Mouse (Mus musculus) embryonic facial prominence, embryonic 14.5 days (tissue): Measurements from ENCODE around the gene Ndst2. TPM values are rescaled to one million over a fixed set of nuclear protein-coding genes. Genes with fewer than 3 reads are reported as not detected.

Experiments used
- ATAC-seq: fragments of 200-750 bp; cut with Nextera tagmentation; 2 replicates; pipeline ENCODE4 v1.8.0; 2017; ENCODE audit warnings: low read depth, moderate number of reproducible peaks, moderate TSS enrichment
- DNase-seq: peaks from one replicate; pipeline ENCODE4 v3.0.0-alpha.2; 2015; ENCODE audit warnings: low spot score
- H3K27ac ChIP-seq: fragments of 300-500 bp; sonication (generic); replicated peaks from 2 replicates; pipeline ENCODE4 v1.5.1; 2014; ENCODE audit warnings: low read depth, mild to moderate bottlenecking, low read length, moderate library complexity
- H3K27me3 ChIP-seq: fragments of 300-500 bp; sonication (generic); replicated peaks from 2 replicates; pipeline ENCODE4 v1.6.1; 2014; ENCODE audit warnings: low read length; ENCODE audit not compliant: control insufficient read depth, insufficient read depth
- H3K36me3 ChIP-seq: fragments of 300-500 bp; sonication (generic); 2 replicates; pipeline ENCODE4 v1.6.1; 2014; ENCODE audit warnings: low read length, mixed read lengths; ENCODE audit not compliant: control insufficient read depth, insufficient read depth
- H3K4me1 ChIP-seq: fragments of 300-500 bp; sonication (generic); 2 replicates; pipeline ENCODE4 v1.6.1; 2014; ENCODE audit warnings: antibody characterized with exemption, low read length; ENCODE audit not compliant: control insufficient read depth, insufficient read depth
- H3K4me2 ChIP-seq: fragments of 300-500 bp; sonication (generic); 2 replicates; pipeline ENCODE4 v1.6.1; 2014; ENCODE audit warnings: low read depth, mild to moderate bottlenecking, low read length, moderate library complexity, mixed read lengths
- H3K4me3 ChIP-seq: fragments of 300-500 bp; sonication (generic); 2 replicates; pipeline ENCODE4 v1.5.1; 2014; ENCODE audit warnings: low read depth, mild to moderate bottlenecking, low read length
- H3K9ac ChIP-seq: fragments of 300-500 bp; sonication (generic); 2 replicates; pipeline ENCODE4 v1.6.1; 2014; ENCODE audit warnings: low read depth, mild to moderate bottlenecking, low read length, moderate library complexity, mixed read lengths
- H3K9me3 ChIP-seq: fragments of 300-500 bp; sonication (generic); 2 replicates; pipeline ENCODE4 v1.6.1; 2016; ENCODE audit warnings: low read length; ENCODE audit not compliant: control insufficient read depth
- WGBS: fragments of 180-500 bp; shearing (Covaris S2); extraction: QIAGEN DNeasy Blood & Tissue Kit; methylation state at CpG from one replicate; pipeline ENCODE4 v1.1.7; 2014; 5-methylcytosine and 5-hydroxymethylcytosine counted together
- polyA plus RNA-seq: library from polyadenylated mRNA; unstranded; fragments of >200 nt; fragmentation: Nextera tagmentation; extraction: Ambion mirVana; gene quantifications from 2 replicates; pipeline ENCODE4 v1.2.1, GENCODE M21; 2014

Ndst2 gene
- polyA plus RNA-seq, 1 experiment from 2014 or later, result 33.7 TPM

- Histone ChIP-seq H3K36me3 (peaks cover 100% of the 10 kb centered on the region), H3K9ac (no peak overlapping the region), H3K9me3 (no peaks in the 10 kb centered on the region), H3K27ac (no peak overlapping the region), H3K4me1 (no peaks in the 10 kb centered on the region), H3K4me3 (no peak overlapping the region), H3K4me2 (no peak overlapping the region), H3K27me3 (no peaks in the 10 kb centered on the region)
- DNase-seq, result no peak
- ATAC-seq, result no peak
- WGBS, result 95% methylated on average over 2 of the region's 2 CpGs
These were observed 45.4 kb downstream of the Ndst2 start for GRCm38 (mm10) chr14:20689009-20689408.

GRCm38 (mm10) chr14:20686576-20686975, 47.8 kb downstream of the Ndst2 start:
- Histone ChIP-seq H3K9ac (no peak overlapping the region), H3K27me3 (no peaks in the 10 kb centered on the region), H3K4me3 (no peak overlapping the region), H3K36me3 (peaks cover 100% of the 10 kb centered on the region), H3K27ac (no peak overlapping the region), H3K4me2 (no peak overlapping the region), H3K4me1 (no peaks in the 10 kb centered on the region), H3K9me3 (no peaks in the 10 kb centered on the region)
- ATAC-seq (no peak), DNase-seq (no peak)
- WGBS, result 92% methylated on average over 3 of the region's 3 CpGs

GRCm38 (mm10) chr14:20682498-20682897, 51.9 kb downstream of the Ndst2 start:
- no peaks in the 10 kb centered on the region for H3K9me3 ChIP-seq
- H3K36me3 ChIP-seq, result peaks cover 100% of the 10 kb centered on the region
- no peak for DNase-seq
- no peaks in the 10 kb centered on the region for H3K4me1 ChIP-seq
- no peak overlapping the region for H3K4me2 ChIP-seq
- H3K27ac ChIP-seq, result no peak overlapping the region
- no peak overlapping the region for H3K4me3 ChIP-seq
- no peaks in the 10 kb centered on the region for H3K27me3 ChIP-seq
- ATAC-seq, result no peak
- whole genome bisulfite sequencing, result 58% methylated on average over 3 of the region's 3 CpGs
- H3K9ac ChIP-seq, result no peak overlapping the region

GRCm38 (mm10) chr14:20681742-20682141, 52.6 kb downstream of the Ndst2 start:
- Histone ChIP-seq H3K4me3 (no peak overlapping the region), H3K36me3 (peaks cover 99% of the 10 kb centered on the region), H3K9ac (no peak overlapping the region), H3K4me2 (no peak overlapping the region), H3K9me3 (no peaks in the 10 kb centered on the region), H3K4me1 (no peaks in the 10 kb centered on the region), H3K27ac (no peak overlapping the region), H3K27me3 (no peaks in the 10 kb centered on the region)
- DNase-seq, result no peak
- ATAC-seq, result no peak
- WGBS, result 87% methylated on average over 2 of the region's 2 CpGs

GRCm38 (mm10) chr14:20677906-20678305, 56.5 kb downstream of the Ndst2 start:
- no peak overlapping the region for H3K4me2 ChIP-seq
- no peak overlapping the region for H3K27ac ChIP-seq
- H3K4me1 ChIP-seq, result peaks cover 13% of the 10 kb centered on the region; the same call in 1 of the 2 replicates
- WGBS, result 93% methylated on average over 4 of the region's 4 CpGs
- no peak overlapping the region for H3K4me3 ChIP-seq
- no peaks in the 10 kb centered on the region for H3K27me3 ChIP-seq
- ATAC-seq (no peak), DNase-seq (no peak)
- no peak overlapping the region for H3K9ac ChIP-seq
- peaks cover 74% of the 10 kb centered on the region for H3K36me3 ChIP-seq
- peaks cover 2% of the 10 kb centered on the region; the same call in 1 of the 2 replicates for H3K9me3 ChIP-seq

DNA sequence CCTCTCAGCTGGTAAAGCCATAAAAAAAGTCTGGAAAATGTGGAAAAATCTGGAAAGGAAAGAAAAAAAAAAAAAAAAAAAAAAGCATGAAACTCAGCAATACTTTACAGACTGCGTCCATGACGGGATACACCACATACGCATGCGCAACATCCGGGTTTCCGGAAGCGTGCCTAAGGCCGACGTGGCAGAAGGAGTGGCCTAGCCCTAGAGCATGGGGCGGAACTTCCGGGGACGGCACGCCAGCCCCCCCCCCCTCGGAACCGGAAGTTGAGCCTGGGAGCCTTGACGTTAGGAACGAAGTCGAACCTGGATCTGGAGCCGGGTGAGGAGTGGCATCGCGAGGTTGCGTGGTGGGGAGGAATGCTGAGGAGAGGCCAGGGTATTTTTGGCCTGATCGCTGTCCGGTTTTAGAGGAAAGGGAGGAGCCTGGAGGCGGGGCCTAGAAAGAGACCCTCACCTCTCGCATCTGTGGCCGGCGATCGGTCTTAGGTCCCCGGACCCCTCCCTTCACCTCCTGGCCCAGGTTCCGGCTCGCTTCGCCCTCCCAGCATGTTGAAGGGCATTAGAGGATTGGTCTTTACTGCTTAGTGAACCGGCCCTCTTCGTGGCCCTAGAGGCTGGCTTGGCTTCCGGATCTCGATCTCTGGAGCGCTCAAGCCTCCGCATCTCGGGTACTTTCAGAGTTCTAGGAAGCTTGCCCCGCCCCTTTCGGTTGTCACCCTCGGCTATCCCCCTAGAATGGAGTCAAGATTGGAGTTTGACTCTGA, 60.1 kb downstream of the Ndst2 start, which contains the start of gene Sec24c:
Gene Sec24c, plus strand, starts transcription at position 245 of the 770 bp plus-strand sequence.
- H3K4me2 ChIP-seq, result peak within 1 kb of the TSS; percentile 73
- peak within 1 kb of the TSS; percentile 72 for H3K9ac ChIP-seq
- peaks cover 38% of the 10 kb centered on the region for H3K36me3 ChIP-seq
- H3K27me3 ChIP-seq, result no peaks in the 10 kb centered on the region; the same call in 1 of the 2 replicates
- DNase-seq, result peak; percentile 99
- peak; percentile 96 for ATAC-seq
- peak within 1 kb of the TSS; percentile 67 for H3K4me3 ChIP-seq
- under 1% methylated on average over 35 of the region's 43 CpGs for WGBS
- peaks cover 3% of the 10 kb centered on the region; the same call in 1 of the 2 replicates for H3K9me3 ChIP-seq
- H3K27ac ChIP-seq, result peak within 1 kb of the TSS; percentile 94
- H3K4me1 ChIP-seq, result peaks cover 13% of the 10 kb centered on the region; the same call in 1 of the 2 replicates

GRCm38 (mm10) chr14:20673735-20674063, 60.7 kb downstream of the Ndst2 start:
- peak overlapping the region; percentile 94 for H3K27ac ChIP-seq
- 12% methylated on average over 13 of the region's 13 CpGs for WGBS
- ATAC-seq, result peak; percentile 28
- H3K4me2 ChIP-seq, result peak overlapping the region; percentile 73
- H3K27me3 ChIP-seq, result peaks cover 4% of the 10 kb centered on the region
- peak overlapping the region; percentile 72 for H3K9ac ChIP-seq
- H3K4me3 ChIP-seq, result peak overlapping the region; percentile 67
- peak; percentile 65 for DNase-seq
- peaks cover 13% of the 10 kb centered on the region; the same call in 1 of the 2 replicates for H3K4me1 ChIP-seq
- H3K36me3 ChIP-seq, result peaks cover 32% of the 10 kb centered on the region
- H3K9me3 ChIP-seq, result peaks cover 3% of the 10 kb centered on the region; the same call in 1 of the 2 replicates
